Mouse (Mus musculus): ENCODE results near the gene Epha8.

- no peak for TF ChIP-seq CTCF (IDR thresholded peaks at IDR 0.05; ENCODE audit: extremely low read depth, insufficient read length, insufficient replicate concordance, low read depth, low read length)
- TF ChIP-seq POLR2A (IDR thresholded peaks at IDR 0.05; ENCODE audit: low read depth, low read length): no peak
Observed at GRCm38 (mm10) chr4:136981993-136982695, 25.5 kb upstream of the Epha8 start.

All from small intestine, adult 2 months (tissue).